8 mouse cellular contexts compared by ENCODE assay signal in genomic region chr19:41981595-41981927, GRCm38 (mm10). TPM values are rescaled to one million over a fixed set of nuclear protein-coding genes. Genes with fewer than 3 reads are reported as not detected.
A peak's percentile ranks its signal among the peaks of the same experiment; 100 is the strongest.
DNase-seq lines count a peak whose midpoint lies in the region; ATAC-seq and TF ChIP-seq lines count a peak whose summit lies in the region.

Gene Ubtd1 (plus strand): TSS chr19:41981763.

- no peaks in the 10 kb centered on the region for H3K9me3 ChIP-seq in embryonic facial prominence, embryonic 15.5 days (replicated peaks)
- no peaks in the 10 kb centered on the region for H3K9me3 ChIP-seq in limb, embryonic 14.5 days (ENCODE audit: control insufficient read depth, low read length)
- no peaks in the 10 kb centered on the region for H3K9me3 ChIP-seq in stomach, embryonic 16.5 days (replicated peaks; ENCODE audit: control insufficient read depth, low read length)

- H3K27ac ChIP-seq in spleen, adult 2 months (ENCODE audit: insufficient read depth, low read length) = peak within 1 kb of the TSS; percentile 56
- peak within 1 kb of the TSS; percentile 92 for H3K27ac ChIP-seq in embryonic facial prominence, embryonic 15.5 days (replicated peaks)
- peak within 1 kb of the TSS; percentile 85 for H3K27ac ChIP-seq in limb, embryonic 14.5 days (replicated peaks; ENCODE audit: low read depth, low read length)
- H3K27ac ChIP-seq in stomach, embryonic 16.5 days (ENCODE audit: low read length) = peak within 1 kb of the TSS; percentile 93

- intact Hi-C loops in heart, postnatal 36 days (cut with DNase I) = no loop called here

- peaks cover 2% of the 10 kb centered on the region; the same call in 1 of the 2 replicates for H3K36me3 ChIP-seq in spleen, adult 2 months (ENCODE audit: control insufficient read depth, insufficient read depth, low read length)
- no peaks in the 10 kb centered on the region for H3K36me3 ChIP-seq in embryonic facial prominence, embryonic 15.5 days
- no peaks in the 10 kb centered on the region for H3K36me3 ChIP-seq in limb, embryonic 14.5 days (ENCODE audit: control insufficient read depth, insufficient read depth, low read length)
- no peaks in the 10 kb centered on the region for H3K36me3 ChIP-seq in stomach, embryonic 16.5 days (ENCODE audit: control insufficient read depth, insufficient read depth, low read length)

- H3K27me3 ChIP-seq in spleen, adult 2 months (ENCODE audit: control insufficient read depth, insufficient read depth, low read length) = peaks cover 7% of the 10 kb centered on the region
- H3K27me3 ChIP-seq in embryonic facial prominence, embryonic 15.5 days = no peaks in the 10 kb centered on the region
- H3K27me3 ChIP-seq in limb, embryonic 14.5 days (ENCODE audit: control insufficient read depth, insufficient read depth, low read length) = no peaks in the 10 kb centered on the region
- H3K27me3 ChIP-seq in stomach, embryonic 16.5 days (ENCODE audit: control insufficient read depth, insufficient read depth, low read length) = no peaks in the 10 kb centered on the region

- peak within 1 kb of the TSS; percentile 78 for H3K4me2 ChIP-seq in embryonic facial prominence, embryonic 15.5 days (replicated peaks)
- peak within 1 kb of the TSS; percentile 85 for H3K4me2 ChIP-seq in limb, embryonic 14.5 days (replicated peaks; ENCODE audit: low read depth, low read length, severe bottlenecking)
- peak within 1 kb of the TSS; percentile 88 for H3K4me2 ChIP-seq in stomach, embryonic 16.5 days (ENCODE audit: low read depth, low read length)

- H3K4me1 ChIP-seq in spleen, adult 2 months (ENCODE audit: control insufficient read depth, insufficient read depth, insufficient read length) = peaks cover 3% of the 10 kb centered on the region; the same call in 1 of the 2 replicates
- peaks cover 42% of the 10 kb centered on the region for H3K4me1 ChIP-seq in embryonic facial prominence, embryonic 15.5 days
- peaks cover 27% of the 10 kb centered on the region for H3K4me1 ChIP-seq in limb, embryonic 14.5 days (ENCODE audit: control insufficient read depth, insufficient read depth, low read length)
- peaks cover 12% of the 10 kb centered on the region for H3K4me1 ChIP-seq in stomach, embryonic 16.5 days (ENCODE audit: control insufficient read depth, insufficient read depth, low read length)

- peak within 1 kb of the TSS; percentile 82 for H3K9ac ChIP-seq in embryonic facial prominence, embryonic 15.5 days
- peak within 1 kb of the TSS; percentile 79 for H3K9ac ChIP-seq in limb, embryonic 14.5 days (ENCODE audit: low read depth, low read length, severe bottlenecking)
- peak within 1 kb of the TSS; percentile 91 for H3K9ac ChIP-seq in stomach, embryonic 16.5 days (ENCODE audit: low read length)

- TF ChIP-seq POLR2A in spleen, adult 2 months (IDR thresholded peaks at IDR 0.05; ENCODE audit: low read depth, low read length) = no peak
- no peak for TF ChIP-seq POLR2A in limb, embryonic 14.5 days (IDR thresholded peaks at IDR 0.05; ENCODE audit: borderline replicate concordance, extremely low read depth, insufficient read depth, insufficient read length)

- no peak; the same call in 1 of the 2 replicates for ATAC-seq in embryonic facial prominence, embryonic 15.5 days (ENCODE audit: insufficient number of reproducible peaks, low FRiP score, low TSS enrichment, low read depth)
- peak; percentile 11 for ATAC-seq in limb, embryonic 14.5 days (ENCODE audit: low FRiP score, low read depth)
- no peak for ATAC-seq in stomach, embryonic 16.5 days (ENCODE audit: insufficient read depth, low FRiP score)

- no peak for TF ChIP-seq CTCF in spleen, adult 2 months (IDR thresholded peaks at IDR 0.05; ENCODE audit: extremely low read depth, insufficient read depth, insufficient read length, insufficient replicate concordance)

- under 1% methylated on average over 30 of the region's 33 CpGs for WGBS in spleen, adult 2 months
- WGBS in embryonic facial prominence, embryonic 15.5 days = under 1% methylated on average over 32 of the region's 33 CpGs
- 0% methylated on average over 30 of the region's 33 CpGs for WGBS in limb, embryonic 14.5 days
- 0% methylated on average over 33 of the region's 33 CpGs for WGBS in stomach, embryonic 16.5 days

- DNase-seq in spleen, adult 2 months (ENCODE audit: low read depth in 1 of 2, low spot score in 2 of 2) = no peak
- DNase-seq in spleen, postnatal 14 days (ENCODE audit: low spot score in 2 of 2) = no peak
- no peak for DNase-seq in heart, postnatal 36 days
- DNase-seq in limb, embryonic 14.5 days (ENCODE audit: low spot score) = no peak
- DNase-seq in kidney, postnatal 4 days = no peak
- DNase-seq in natural killer cell, adult 2 months (ENCODE audit: low spot score in 2 of 2) = no peak

- H3K4me3 ChIP-seq in spleen, adult 2 months (ENCODE audit: extremely low read depth, insufficient read depth, insufficient read length) = peak within 1 kb of the TSS; percentile 84
- peak within 1 kb of the TSS; percentile 82 for H3K4me3 ChIP-seq in embryonic facial prominence, embryonic 15.5 days (replicated peaks)
- peak within 1 kb of the TSS; percentile 88 for H3K4me3 ChIP-seq in limb, embryonic 14.5 days (replicated peaks; ENCODE audit: low read length)
- peak within 1 kb of the TSS; percentile 96 for H3K4me3 ChIP-seq in stomach, embryonic 16.5 days (replicated peaks; ENCODE audit: low read length)

RNA-seq across cellular contexts. Expression of gene Ubtd1, which starts in this region (rescaled TPM):
- polyA plus RNA-seq in spleen, adult 2 months (2012; rRNA removed) = 18.6 and 19.3 TPM in 2 replicates
- polyA plus RNA-seq in embryonic facial prominence, embryonic 15.5 days (2015; fragmentation: Nextera tagmentation; extraction: Ambion mirVana) = 33.2 and 34.2 TPM in 2 replicates
- 10 to 100 TPM; 19.6 to 21.2 TPM for total RNA-seq in heart, postnatal 36 days (2021)
- polyA plus RNA-seq in limb, embryonic 14.5 days (2012; rRNA removed) = 38.9 and 50.1 TPM in 2 replicates
- 19.4 and 19.7 TPM in 2 replicates for polyA plus RNA-seq in limb, embryonic 14.5 days (2014; fragmentation: Nextera tagmentation; extraction: Ambion mirVana)
- polyA plus RNA-seq in stomach, embryonic 16.5 days (2015; fragmentation: Nextera tagmentation; extraction: Ambion mirVana) = 13.4 and 14.8 TPM in 2 replicates
